Mouse (Mus musculus): ENCODE data around the gene Iglon5.

GRCm38 (mm10) chr7:43465344-43466098 is 24.4 kb downstream of the Iglon5 start:
- TF ChIP-seq EP300 (IDR thresholded peaks at IDR 0.05; ENCODE audit: low read depth), result no peak
- no peak; the same call in 1 of the 2 replicates for TF ChIP-seq CTCF (IDR thresholded peaks at IDR 0.05; ENCODE audit: low read depth)

Data from heart, postnatal 0 days (tissue).